Mouse (Mus musculus): ENCODE results near the gene Maz. TPM values are rescaled to one million over a fixed set of nuclear protein-coding genes. Genes with fewer than 3 reads are reported as not detected.

Maz gene
- polyA plus RNA-seq, 1 experiment from 2014 or later = 63.1 TPM

GRCm38 (mm10) chr7:127041851-127042672 lies 15.2 kb upstream of the Maz start, which contains the start of gene Kif22:
Gene Kif22 (minus strand): TSS chr7:127042471.
- H3K4me2 ChIP-seq (ENCODE audit: low read depth, low read length) = peak within 1 kb of the TSS; percentile 59
- no peaks in the 10 kb centered on the region for H3K36me3 ChIP-seq (replicated peaks; ENCODE audit: control insufficient read depth, insufficient read depth, low read depth, low read length)
- H3K9ac ChIP-seq (replicated peaks; ENCODE audit: low read length) = peak within 1 kb of the TSS; percentile 85
- peak within 1 kb of the TSS; percentile 84 for H3K4me3 ChIP-seq (ENCODE audit: low read depth, low read length)
- no peaks in the 10 kb centered on the region for H3K4me1 ChIP-seq (ENCODE audit: control insufficient read depth, insufficient read depth, low read length)
- 0 out of 2 replicates have a peak within 1 kb of the TSS, but pooled peaks have one; percentile 14 for H3K27ac ChIP-seq (replicated peaks; ENCODE audit: low read depth, low read length)
- peak; percentile 95 for DNase-seq (ENCODE audit: low spot score)
- no peaks in the 10 kb centered on the region for H3K9me3 ChIP-seq (replicated peaks; ENCODE audit: control insufficient read depth, low read length)
- WGBS = under 1% methylated on average over 53 of the region's 53 CpGs
- H3K27me3 ChIP-seq (ENCODE audit: control insufficient read depth, insufficient read depth, low read length) = no peaks in the 10 kb centered on the region
- ATAC-seq (replicated peaks; ENCODE audit: insufficient number of reproducible peaks, low FRiP score, low TSS enrichment, low read depth) = peak; percentile 84

- H3K4me1 ChIP-seq (ENCODE audit: control insufficient read depth, insufficient read depth, low read length) = peaks cover 4% of the 10 kb centered on the region
- ATAC-seq (replicated peaks; ENCODE audit: insufficient number of reproducible peaks, low FRiP score, low TSS enrichment, low read depth) (no peak), DNase-seq (ENCODE audit: low spot score) (no peak)
- WGBS = 84% methylated on average over 1 of the region's 1 CpGs
- H3K27ac ChIP-seq (replicated peaks; ENCODE audit: low read depth, low read length) = no peak overlapping the region
- H3K27me3 ChIP-seq (ENCODE audit: control insufficient read depth, insufficient read depth, low read length) = no peaks in the 10 kb centered on the region
- no peak overlapping the region for H3K9ac ChIP-seq (replicated peaks; ENCODE audit: low read length)
- no peak overlapping the region for H3K4me3 ChIP-seq (ENCODE audit: low read depth, low read length)
- no peak overlapping the region for H3K4me2 ChIP-seq (ENCODE audit: low read depth, low read length)
- H3K36me3 ChIP-seq (replicated peaks; ENCODE audit: control insufficient read depth, insufficient read depth, low read depth, low read length) = peaks cover 11% of the 10 kb centered on the region
- H3K9me3 ChIP-seq (replicated peaks; ENCODE audit: control insufficient read depth, low read length) = no peaks in the 10 kb centered on the region
Measured at GRCm38 (mm10) chr7:127031244-127031643, 4.4 kb upstream of the Maz start.

GRCm38 (mm10) chr7:127030172-127030571 lies 3.3 kb upstream of the Maz start:
- Histone ChIP-seq H3K4me3 (ENCODE audit: low read depth, low read length) (no peak overlapping the region), H3K4me1 (ENCODE audit: control insufficient read depth, insufficient read depth, low read length) (peaks cover 4% of the 10 kb centered on the region), H3K4me2 (ENCODE audit: low read depth, low read length) (no peak overlapping the region), H3K27me3 (ENCODE audit: control insufficient read depth, insufficient read depth, low read length) (no peaks in the 10 kb centered on the region), H3K27ac (replicated peaks; ENCODE audit: low read depth, low read length) (no peak overlapping the region), H3K9ac (replicated peaks; ENCODE audit: low read length) (no peak overlapping the region), H3K9me3 (replicated peaks; ENCODE audit: control insufficient read depth, low read length) (no peaks in the 10 kb centered on the region), H3K36me3 (replicated peaks; ENCODE audit: control insufficient read depth, insufficient read depth, low read depth, low read length) (peaks cover 11% of the 10 kb centered on the region)
- no peak for ATAC-seq (replicated peaks; ENCODE audit: insufficient number of reproducible peaks, low FRiP score, low TSS enrichment, low read depth)
- DNase-seq (ENCODE audit: low spot score) = no peak
- 93% methylated on average over 1 of the region's 1 CpGs for WGBS

- peaks cover 12% of the 10 kb centered on the region for H3K36me3 ChIP-seq (replicated peaks; ENCODE audit: control insufficient read depth, insufficient read depth, low read depth, low read length)
Measured at GRCm38 (mm10) chr7:127027885-127028284, 1.0 kb upstream of the Maz start.

GRCm38 (mm10) chr7:127026616-127026983 lies 237 bp downstream of the Maz start:
- DNase-seq (ENCODE audit: low spot score) (no peak), ATAC-seq (replicated peaks; ENCODE audit: insufficient number of reproducible peaks, low FRiP score, low TSS enrichment, low read depth) (no peak)
- peaks cover 16% of the 10 kb centered on the region for H3K4me1 ChIP-seq (ENCODE audit: control insufficient read depth, insufficient read depth, low read length)
- H3K36me3 ChIP-seq (replicated peaks; ENCODE audit: control insufficient read depth, insufficient read depth, low read depth, low read length) = peaks cover 6% of the 10 kb centered on the region
- peak overlapping the region; percentile 100 for H3K9ac ChIP-seq (replicated peaks; ENCODE audit: low read length)
- H3K4me3 ChIP-seq (ENCODE audit: low read depth, low read length) = peak overlapping the region; percentile 99
- H3K4me2 ChIP-seq (ENCODE audit: low read depth, low read length) = peak overlapping the region; percentile 97; the same call in 1 of the 2 replicates
- WGBS = no CpG with 5 or more reads among the region's 48 CpGs
- no peaks in the 10 kb centered on the region for H3K9me3 ChIP-seq (replicated peaks; ENCODE audit: control insufficient read depth, low read length)
- H3K27ac ChIP-seq (replicated peaks; ENCODE audit: low read depth, low read length) = peak overlapping the region; percentile 98
- no peaks in the 10 kb centered on the region for H3K27me3 ChIP-seq (ENCODE audit: control insufficient read depth, insufficient read depth, low read length)

More at GRCm38 (mm10) chr7:127027885-127028284, 1.0 kb upstream of the Maz start:
- Histone ChIP-seq H3K4me2 (ENCODE audit: low read depth, low read length) (peak overlapping the region; percentile 32), H3K4me1 (ENCODE audit: control insufficient read depth, insufficient read depth, low read length) (peaks cover 15% of the 10 kb centered on the region), H3K9ac (replicated peaks; ENCODE audit: low read length) (peak overlapping the region; percentile 51), H3K9me3 (replicated peaks; ENCODE audit: control insufficient read depth, low read length) (no peaks in the 10 kb centered on the region), H3K4me3 (ENCODE audit: low read depth, low read length) (peak overlapping the region; percentile 99), H3K27ac (replicated peaks; ENCODE audit: low read depth, low read length) (peak overlapping the region; percentile 53), H3K27me3 (ENCODE audit: control insufficient read depth, insufficient read depth, low read length) (no peaks in the 10 kb centered on the region)
- DNase-seq (ENCODE audit: low spot score) (no peak), ATAC-seq (replicated peaks; ENCODE audit: insufficient number of reproducible peaks, low FRiP score, low TSS enrichment, low read depth) (no peak)
- 71% methylated on average over 8 of the region's 8 CpGs for WGBS

- Histone ChIP-seq H3K27me3 (ENCODE audit: control insufficient read depth, insufficient read depth, low read length) (no peaks in the 10 kb centered on the region), H3K9ac (replicated peaks; ENCODE audit: low read length) (peak overlapping the region; percentile 100), H3K4me2 (ENCODE audit: low read depth, low read length) (peak overlapping the region; percentile 97), H3K4me1 (ENCODE audit: control insufficient read depth, insufficient read depth, low read length) (peaks cover 16% of the 10 kb centered on the region), H3K9me3 (replicated peaks; ENCODE audit: control insufficient read depth, low read length) (no peaks in the 10 kb centered on the region), H3K4me3 (ENCODE audit: low read depth, low read length) (peak overlapping the region; percentile 99), H3K27ac (replicated peaks; ENCODE audit: low read depth, low read length) (peak overlapping the region; percentile 98), H3K36me3 (replicated peaks; ENCODE audit: control insufficient read depth, insufficient read depth, low read depth, low read length) (peaks cover 6% of the 10 kb centered on the region)
- WGBS = 0% methylated on average over 18 of the region's 48 CpGs
- DNase-seq (ENCODE audit: low spot score) (peak; percentile 78), ATAC-seq (replicated peaks; ENCODE audit: insufficient number of reproducible peaks, low FRiP score, low TSS enrichment, low read depth) (peak; percentile 30)
Measured at GRCm38 (mm10) chr7:127026161-127026600, 656 bp downstream of the Maz start.

- ATAC-seq (replicated peaks; ENCODE audit: insufficient number of reproducible peaks, low FRiP score, low TSS enrichment, low read depth) (no peak), DNase-seq (ENCODE audit: low spot score) (peak; percentile 34)
- H3K36me3 ChIP-seq (replicated peaks; ENCODE audit: control insufficient read depth, insufficient read depth, low read depth, low read length) = peaks cover 6% of the 10 kb centered on the region
- peak overlapping the region; percentile 97 for H3K4me2 ChIP-seq (ENCODE audit: low read depth, low read length)
- WGBS = under 1% methylated on average over 53 of the region's 65 CpGs
- H3K9ac ChIP-seq (replicated peaks; ENCODE audit: low read length) = peak overlapping the region; percentile 100
- peak overlapping the region; percentile 99 for H3K4me3 ChIP-seq (ENCODE audit: low read depth, low read length)
- peak overlapping the region; percentile 98 for H3K27ac ChIP-seq (replicated peaks; ENCODE audit: low read depth, low read length)
- peaks cover 17% of the 10 kb centered on the region for H3K4me1 ChIP-seq (ENCODE audit: control insufficient read depth, insufficient read depth, low read length)
- H3K27me3 ChIP-seq (ENCODE audit: control insufficient read depth, insufficient read depth, low read length) = no peaks in the 10 kb centered on the region
- no peaks in the 10 kb centered on the region for H3K9me3 ChIP-seq (replicated peaks; ENCODE audit: control insufficient read depth, low read length)
Measured at GRCm38 (mm10) chr7:127025556-127026160, 1.2 kb downstream of the Maz start.

Data from embryonic facial prominence, embryonic 11.5 days (tissue).